Mouse (Mus musculus) right cerebral cortex, postnatal 14 days (tissue): Measurements from ENCODE around the gene Trim46.

ENCODE experiments used
- DNase-seq: peaks from one replicate; pipeline ENCODE4 v3.0.0; 2022

Gene Trim46

GRCm38 (mm10) chr3:89246261-89247100 is at the start of gene Trim46:
TSS of gene Trim46 (minus strand) at chr3:89246309.
- peak; percentile 93 for DNase-seq

- no peak for DNase-seq
Measured at GRCm38 (mm10) chr3:89295685-89296230, 49.6 kb upstream of the Trim46 start.

- DNase-seq: no peak
Measured at GRCm38 (mm10) chr3:89294195-89294594, 48.1 kb upstream of the Trim46 start.

- DNase-seq: no peak
Measured at GRCm38 (mm10) chr3:89293247-89293918, 47.3 kb upstream of the Trim46 start.

GRCm38 (mm10) chr3:89292303-89292702 is 46.2 kb upstream of the Trim46 start:
- no peak for DNase-seq

GRCm38 (mm10) chr3:89291874-89292273 is 45.8 kb upstream of the Trim46 start:
- DNase-seq: no peak

- DNase-seq: no peak
Measured at GRCm38 (mm10) chr3:89288503-89288928, 42.4 kb upstream of the Trim46 start.

GRCm38 (mm10) chr3:89287286-89287685 is 41.2 kb upstream of the Trim46 start:
- no peak for DNase-seq

- no peak for DNase-seq
Measured at GRCm38 (mm10) chr3:89285526-89285925, 39.4 kb upstream of the Trim46 start.

- DNase-seq: no peak
Measured at GRCm38 (mm10) chr3:89284261-89284660, 38.2 kb upstream of the Trim46 start.

GRCm38 (mm10) chr3:89282291-89282643 is 36.2 kb upstream of the Trim46 start:
- no peak for DNase-seq

- peak; percentile 86 for DNase-seq
Measured at GRCm38 (mm10) chr3:89281579-89282290, 35.6 kb upstream of the Trim46 start.

GRCm38 (mm10) chr3:89280606-89281511 is 34.8 kb upstream of the Trim46 start, which contains the start of gene Efna1:
TSS of gene Efna1 (minus strand) at chr3:89281142.
- DNase-seq: no peak

GRCm38 (mm10) chr3:89280050-89280605 is 34.0 kb upstream of the Trim46 start:
- DNase-seq: no peak

GRCm38 (mm10) chr3:89279153-89279890 is 33.2 kb upstream of the Trim46 start:
- DNase-seq: peak; percentile 67

GRCm38 (mm10) chr3:89278643-89279042 is 32.5 kb upstream of the Trim46 start:
- no peak for DNase-seq

GRCm38 (mm10) chr3:89278107-89278506 is 32.0 kb upstream of the Trim46 start:
- DNase-seq: no peak

- no peak for DNase-seq
Measured at GRCm38 (mm10) chr3:89277281-89278021, 31.3 kb upstream of the Trim46 start.

GRCm38 (mm10) chr3:89276061-89276460 is 30.0 kb upstream of the Trim46 start:
- no peak for DNase-seq

GRCm38 (mm10) chr3:89271760-89272159 is 25.7 kb upstream of the Trim46 start:
- no peak for DNase-seq
